Mouse (Mus musculus): ENCODE measurements around the gene Tspan5. TPM values are rescaled to one million over a fixed set of nuclear protein-coding genes. Genes with fewer than 3 reads are reported as not detected.

The Tspan5 gene
- polyA plus RNA-seq, 1 experiment from 2014 or later: 34.9 TPM

- Histone ChIP-seq H3K27me3 (replicated peaks) (no peaks in the 10 kb centered on the region), H3K9me3 (no peaks in the 10 kb centered on the region), H3K4me2 (no peak overlapping the region), H3K36me3 (no peaks in the 10 kb centered on the region), H3K9ac (no peak overlapping the region), H3K4me3 (replicated peaks) (no peak overlapping the region), H3K4me1 (no peaks in the 10 kb centered on the region), H3K27ac (no peak overlapping the region)
- peak; percentile 70; the same call in 1 of the 2 replicates for ATAC-seq (ENCODE audit: insufficient read depth, low FRiP score, low read depth)
- whole genome bisulfite sequencing: 43% methylated on average over 5 of the region's 5 CpGs
Measured at GRCm38 (mm10) chr3:138722152-138722551, 19.8 kb upstream of the Tspan5 start.

GRCm38 (mm10) chr3:138727571-138727970, 14.4 kb upstream of the Tspan5 start:
- no peak overlapping the region for H3K9ac ChIP-seq
- WGBS: 78% methylated on average over 8 of the region's 8 CpGs

DNA sequence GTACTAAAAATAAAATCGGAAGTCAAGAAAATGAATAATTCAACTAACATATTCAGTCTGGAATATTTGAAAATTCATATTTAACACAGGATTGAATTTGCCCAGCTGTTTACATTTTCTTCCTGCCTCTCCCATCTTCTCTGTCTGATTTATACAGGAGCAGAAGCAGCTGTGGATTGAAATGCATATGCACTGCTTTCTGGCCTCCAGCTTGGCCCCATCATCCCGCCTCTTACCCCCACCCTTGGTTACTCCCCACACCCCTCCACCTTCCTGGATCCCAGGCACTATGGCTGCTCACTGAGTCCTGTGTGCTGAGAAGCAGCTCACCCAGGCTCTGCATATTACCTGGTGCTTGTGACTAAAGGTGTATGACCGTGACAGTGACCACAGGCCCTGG, 13.2 kb upstream of the Tspan5 start:
- Histone ChIP-seq H3K9me3 (no peaks in the 10 kb centered on the region), H3K4me2 (no peak overlapping the region), H3K4me1 (no peaks in the 10 kb centered on the region), H3K9ac (no peak overlapping the region), H3K4me3 (replicated peaks) (no peak overlapping the region), H3K36me3 (no peaks in the 10 kb centered on the region), H3K27me3 (replicated peaks) (no peaks in the 10 kb centered on the region), H3K27ac (no peak overlapping the region)
- peak; percentile 56; the same call in 1 of the 2 replicates for ATAC-seq (ENCODE audit: insufficient read depth, low FRiP score, low read depth)
- WGBS: 49% methylated on average over 3 of the region's 3 CpGs

More at GRCm38 (mm10) chr3:138727571-138727970, 14.4 kb upstream of the Tspan5 start:
- no peak for ATAC-seq (ENCODE audit: insufficient read depth, low FRiP score, low read depth)
- no peaks in the 10 kb centered on the region for H3K4me1 ChIP-seq
- no peak overlapping the region for H3K27ac ChIP-seq
- no peaks in the 10 kb centered on the region for H3K27me3 ChIP-seq (replicated peaks)
- H3K9me3 ChIP-seq: no peaks in the 10 kb centered on the region
- no peaks in the 10 kb centered on the region for H3K36me3 ChIP-seq
- no peak overlapping the region for H3K4me3 ChIP-seq (replicated peaks)
- H3K4me2 ChIP-seq: no peak overlapping the region

- no peak overlapping the region for H3K27ac ChIP-seq
- no peak overlapping the region for H3K9ac ChIP-seq
- H3K4me1 ChIP-seq: no peaks in the 10 kb centered on the region
- WGBS: 71% methylated on average over 3 of the region's 3 CpGs
- H3K36me3 ChIP-seq: no peaks in the 10 kb centered on the region
- no peaks in the 10 kb centered on the region for H3K27me3 ChIP-seq (replicated peaks)
- H3K4me2 ChIP-seq: no peak overlapping the region
- no peak for ATAC-seq (ENCODE audit: insufficient read depth, low FRiP score, low read depth)
- H3K4me3 ChIP-seq (replicated peaks): no peak overlapping the region
- no peaks in the 10 kb centered on the region for H3K9me3 ChIP-seq
Measured at GRCm38 (mm10) chr3:138730812-138731211, 11.2 kb upstream of the Tspan5 start.

- no peak for ATAC-seq (ENCODE audit: insufficient read depth, low FRiP score, low read depth)
- no peak overlapping the region for H3K9ac ChIP-seq
- no peaks in the 10 kb centered on the region for H3K4me1 ChIP-seq
- H3K4me2 ChIP-seq: no peak overlapping the region
- H3K27me3 ChIP-seq (replicated peaks): no peaks in the 10 kb centered on the region
- no peaks in the 10 kb centered on the region for H3K36me3 ChIP-seq
- no peak overlapping the region for H3K4me3 ChIP-seq (replicated peaks)
- H3K9me3 ChIP-seq: no peaks in the 10 kb centered on the region
- WGBS: 89% methylated on average over 5 of the region's 5 CpGs
- H3K27ac ChIP-seq: no peak overlapping the region
Measured at GRCm38 (mm10) chr3:138735760-138736159, 6.2 kb upstream of the Tspan5 start.

DNA sequence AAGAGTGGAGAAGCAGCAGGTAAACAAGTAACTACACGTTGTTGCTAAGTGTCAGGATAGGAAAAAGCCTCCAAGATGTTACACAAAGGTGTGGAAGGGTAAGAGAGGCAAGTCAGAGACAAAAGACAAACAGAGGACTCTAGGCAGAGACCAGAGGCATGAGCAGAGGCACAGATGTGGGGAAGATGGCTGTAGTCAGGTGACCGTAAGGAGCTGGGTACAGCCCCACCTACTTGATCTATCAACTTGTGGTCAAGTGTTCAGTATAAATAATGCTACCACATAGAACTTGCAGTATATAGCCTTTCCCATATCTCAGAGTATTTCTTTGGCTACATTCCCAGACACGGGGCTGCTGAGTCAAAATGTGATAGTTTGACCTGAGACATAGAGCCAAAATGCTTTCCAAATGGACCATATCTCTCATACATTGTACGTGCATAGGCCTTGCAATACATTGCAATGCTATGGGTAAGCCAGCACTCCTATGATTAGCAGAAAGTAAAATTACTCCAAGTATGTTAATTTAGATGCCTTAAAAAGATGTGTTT, 2.8 kb upstream of the Tspan5 start:
- no peak overlapping the region for H3K4me2 ChIP-seq
- H3K4me3 ChIP-seq (replicated peaks): no peak overlapping the region
- 0 out of 2 replicates have a peak, but pooled peaks cover 3% of the 10 kb centered on the region for H3K27me3 ChIP-seq (replicated peaks)
- ATAC-seq (ENCODE audit: insufficient read depth, low FRiP score, low read depth): no peak
- WGBS: 51% methylated on average over 4 of the region's 4 CpGs
- H3K9ac ChIP-seq: no peak overlapping the region
- H3K9me3 ChIP-seq: no peaks in the 10 kb centered on the region
- no peak overlapping the region for H3K27ac ChIP-seq
- H3K36me3 ChIP-seq: no peaks in the 10 kb centered on the region
- H3K4me1 ChIP-seq: peaks cover under 1% of the 10 kb centered on the region

GRCm38 (mm10) chr3:138740291-138740690, 1.7 kb upstream of the Tspan5 start:
- ATAC-seq (ENCODE audit: insufficient read depth, low FRiP score, low read depth): no peak
- H3K36me3 ChIP-seq: no peaks in the 10 kb centered on the region
- H3K27ac ChIP-seq: no peak overlapping the region
- H3K9ac ChIP-seq: no peak overlapping the region
- 0 out of 2 replicates have a peak, but pooled peaks cover 3% of the 10 kb centered on the region for H3K27me3 ChIP-seq (replicated peaks)
- H3K9me3 ChIP-seq: no peaks in the 10 kb centered on the region
- H3K4me3 ChIP-seq (replicated peaks): no peak overlapping the region
- H3K4me1 ChIP-seq: peaks cover 5% of the 10 kb centered on the region
- no peak overlapping the region for H3K4me2 ChIP-seq
- 80% methylated on average over 3 of the region's 3 CpGs for WGBS

GRCm38 (mm10) chr3:138740843-138741540, 1.0 kb upstream of the Tspan5 start:
- WGBS: 65% methylated on average over 8 of the region's 8 CpGs

GRCm38 (mm10) chr3:138742566-138742930, 553 bp downstream of the Tspan5 start:
- Histone ChIP-seq H3K4me3 (replicated peaks) (peak overlapping the region; percentile 74), H3K4me2 (peak overlapping the region; percentile 91), H3K4me1 (peaks cover 5% of the 10 kb centered on the region), H3K27ac (peak overlapping the region; percentile 74), H3K27me3 (replicated peaks) (0 out of 2 replicates have a peak, but pooled peaks cover 3% of the 10 kb centered on the region), H3K9ac (peak overlapping the region; percentile 67), H3K9me3 (no peaks in the 10 kb centered on the region), H3K36me3 (no peaks in the 10 kb centered on the region)
- WGBS: 0% methylated on average over 22 of the region's 23 CpGs
- peak; percentile 3; the same call in 1 of the 2 replicates for ATAC-seq (ENCODE audit: insufficient read depth, low FRiP score, low read depth)

More at GRCm38 (mm10) chr3:138740843-138741540, 1.0 kb upstream of the Tspan5 start:
- Histone ChIP-seq H3K4me2 (0 out of 2 replicates have a peak overlapping the region, but pooled peaks have one; percentile 91), H3K4me1 (peaks cover 5% of the 10 kb centered on the region), H3K9me3 (no peaks in the 10 kb centered on the region), H3K4me3 (replicated peaks) (no peak overlapping the region), H3K9ac (no peak overlapping the region), H3K27ac (no peak overlapping the region), H3K36me3 (no peaks in the 10 kb centered on the region), H3K27me3 (replicated peaks) (0 out of 2 replicates have a peak, but pooled peaks cover 3% of the 10 kb centered on the region)
- no peak for ATAC-seq (ENCODE audit: insufficient read depth, low FRiP score, low read depth)

GRCm38 (mm10) chr3:138743061-138743671, 1.2 kb downstream of the Tspan5 start:
- Histone ChIP-seq H3K36me3 (no peaks in the 10 kb centered on the region), H3K27ac (peak overlapping the region; percentile 74), H3K9ac (peak overlapping the region; percentile 67; the same call in 1 of the 2 replicates), H3K4me1 (peaks cover 5% of the 10 kb centered on the region), H3K4me3 (replicated peaks) (peak overlapping the region; percentile 74), H3K9me3 (no peaks in the 10 kb centered on the region), H3K4me2 (peak overlapping the region; percentile 91), H3K27me3 (replicated peaks) (0 out of 2 replicates have a peak, but pooled peaks cover 3% of the 10 kb centered on the region)
- under 1% methylated on average over 33 of the region's 33 CpGs for WGBS
- peak; percentile 63; the same call in 1 of the 2 replicates for ATAC-seq (ENCODE audit: insufficient read depth, low FRiP score, low read depth)

- Histone ChIP-seq H3K4me2 (peak overlapping the region; percentile 91), H3K9ac (no peak overlapping the region), H3K4me3 (replicated peaks) (peak overlapping the region; percentile 74), H3K27me3 (replicated peaks) (0 out of 2 replicates have a peak, but pooled peaks cover 3% of the 10 kb centered on the region), H3K36me3 (no peaks in the 10 kb centered on the region), H3K4me1 (peaks cover 5% of the 10 kb centered on the region), H3K9me3 (no peaks in the 10 kb centered on the region), H3K27ac (no peak overlapping the region; the same call in 1 of the 2 replicates)
- no peak for ATAC-seq (ENCODE audit: insufficient read depth, low FRiP score, low read depth)
- WGBS: 43% methylated on average over 8 of the region's 8 CpGs
Measured at GRCm38 (mm10) chr3:138744030-138744774, 2.2 kb downstream of the Tspan5 start.
